Mouse (Mus musculus): Measurements from ENCODE around the gene Dcdc2a.

Dcdc2a gene

DNA sequence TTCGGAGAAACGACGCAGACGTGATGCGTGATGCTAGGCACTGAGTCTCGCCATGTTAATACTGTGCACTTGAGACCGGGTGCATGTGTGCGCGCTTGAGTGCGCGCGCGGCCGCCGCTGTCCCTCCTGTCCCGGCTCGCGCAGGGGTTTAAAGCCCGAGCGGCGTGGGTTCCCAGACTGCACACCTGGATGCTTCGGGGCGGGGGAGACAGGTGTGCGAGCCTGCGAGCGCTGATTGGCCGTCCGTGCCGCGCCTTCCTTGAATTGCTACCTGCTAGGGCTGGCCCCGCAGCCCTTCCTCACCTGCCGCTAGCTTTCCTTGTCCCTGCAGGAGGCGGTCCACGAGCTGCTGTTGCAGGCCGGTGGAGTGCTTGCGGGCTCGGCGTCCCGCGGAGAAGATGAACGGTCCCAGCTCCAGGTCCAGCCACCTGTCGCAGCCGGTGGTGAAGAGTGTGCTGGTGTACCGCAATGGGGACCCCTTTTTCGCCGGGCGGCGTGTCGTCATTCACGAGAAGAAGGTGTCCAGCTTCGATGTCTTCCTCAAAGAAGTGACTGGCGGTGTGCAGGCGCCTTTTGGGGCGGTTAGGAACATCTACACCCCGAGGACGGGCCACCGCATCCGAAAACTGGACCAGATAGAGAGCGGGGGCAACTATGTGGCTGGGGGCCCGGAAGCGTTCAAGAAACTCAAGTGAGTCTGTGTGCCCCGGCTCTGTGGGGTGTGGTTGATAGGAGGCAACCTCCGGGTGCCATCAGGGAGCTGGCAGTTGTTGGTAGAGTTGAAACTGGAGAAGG lies at the start of gene Dcdc2a:
Gene Dcdc2a (plus strand): TSS at position 132 of the 795 bp plus-strand sequence.
- no peak for DNase-seq (ENCODE audit: low spot score in 2 of 2)

DNA sequence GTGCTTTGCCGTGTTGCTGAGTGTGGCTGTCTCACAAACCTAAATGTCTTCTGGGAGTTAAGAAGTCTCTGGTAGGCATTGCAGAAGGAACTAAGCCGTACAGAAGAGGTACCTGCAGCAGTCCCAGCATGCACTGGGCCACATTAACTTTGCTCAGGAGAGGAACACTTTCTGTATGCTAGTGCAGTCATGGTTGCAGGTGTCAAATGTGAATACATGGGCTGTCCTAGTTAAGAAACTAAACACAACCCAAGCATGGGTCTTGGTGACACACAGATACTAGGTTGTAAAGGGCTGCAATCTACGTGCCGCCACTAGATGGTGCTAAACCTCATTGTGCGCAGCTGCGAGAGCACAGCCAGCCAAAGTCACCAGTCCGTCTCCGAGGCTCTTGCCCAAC lies 48.7 kb upstream of the Dcdc2a start:
- DNase-seq (ENCODE audit: low spot score in 2 of 2) = peak; percentile 21 to 45

GRCm38 (mm10) chr13:25018316-25018715 lies 37.5 kb upstream of the Dcdc2a start:
- no peak for DNase-seq (ENCODE audit: low spot score in 2 of 2)

GRCm38 (mm10) chr13:25019793-25020539 lies 35.8 kb upstream of the Dcdc2a start, which contains the start of gene Mrs2:
Gene Mrs2, minus strand, starts transcription at chr13:25020379.
- DNase-seq (ENCODE audit: low spot score in 2 of 2) = peak; percentile 77 to 80

- DNase-seq (ENCODE audit: low spot score in 2 of 2) = no peak
These were observed 35.3 kb upstream of the Dcdc2a start for GRCm38 (mm10) chr13:25020540-25020892.

GRCm38 (mm10) chr13:25022386-25022785 lies 33.4 kb upstream of the Dcdc2a start:
- no peak for DNase-seq (ENCODE audit: low spot score in 2 of 2)

DNA sequence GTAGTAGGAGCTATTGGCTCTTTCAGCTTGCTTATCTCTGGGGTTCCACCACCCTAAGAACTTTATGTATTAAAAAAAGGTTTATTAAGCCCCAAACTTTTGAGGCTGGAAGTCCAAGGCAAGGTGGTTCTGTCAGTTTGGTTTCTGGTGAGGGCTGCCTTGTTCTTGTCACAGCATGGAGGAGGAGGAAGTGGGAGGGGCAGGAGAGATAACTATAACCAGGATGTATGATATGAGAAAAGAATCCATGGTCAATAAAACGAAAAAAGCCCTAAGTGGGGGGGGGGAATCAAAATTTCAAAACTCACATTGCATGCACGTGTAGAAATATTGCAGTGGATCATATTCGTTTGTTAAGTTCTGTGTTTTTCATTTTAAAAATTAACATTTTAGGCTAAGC lies 32.7 kb upstream of the Dcdc2a start:
- no peak for DNase-seq (ENCODE audit: low spot score in 2 of 2)

GRCm38 (mm10) chr13:25024655-25025054 lies 31.1 kb upstream of the Dcdc2a start:
- DNase-seq (ENCODE audit: low spot score in 2 of 2) = peak in 1 of 2 experiments; percentile 15

DNA sequence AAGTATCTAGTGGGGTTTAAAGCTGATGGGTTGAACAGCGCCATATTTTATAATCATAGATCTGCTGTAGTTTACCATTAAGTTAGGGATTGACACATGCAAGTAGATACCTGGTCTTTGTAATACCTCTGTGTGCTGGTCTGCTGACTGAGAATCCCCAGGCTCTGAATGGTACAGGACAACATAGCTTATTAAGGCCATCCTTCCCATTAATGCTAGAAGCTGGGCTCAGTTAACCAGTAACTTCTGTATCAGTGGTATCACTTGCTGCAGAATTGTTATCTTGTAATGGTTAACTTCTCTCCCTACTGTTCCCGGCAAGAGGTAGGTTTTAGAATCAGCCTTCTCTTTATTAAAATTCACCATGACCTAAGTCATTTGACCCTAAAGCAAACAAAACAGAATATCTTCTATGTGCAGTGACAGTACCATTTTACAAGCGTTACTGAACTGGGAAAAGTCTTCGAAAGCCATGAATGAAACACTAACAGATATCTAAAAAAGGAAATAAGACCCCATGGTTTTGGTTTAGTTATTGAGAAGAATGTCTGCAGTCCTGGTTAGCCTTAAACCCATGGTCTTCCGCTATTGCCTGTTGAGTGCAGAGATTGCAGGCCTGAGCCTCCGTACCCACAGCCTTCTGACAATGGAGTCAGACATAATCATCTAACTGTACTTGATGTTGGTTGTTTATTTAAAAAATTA lies 29.2 kb upstream of the Dcdc2a start:
- no peak for DNase-seq (ENCODE audit: low spot score in 2 of 2)

DNA sequence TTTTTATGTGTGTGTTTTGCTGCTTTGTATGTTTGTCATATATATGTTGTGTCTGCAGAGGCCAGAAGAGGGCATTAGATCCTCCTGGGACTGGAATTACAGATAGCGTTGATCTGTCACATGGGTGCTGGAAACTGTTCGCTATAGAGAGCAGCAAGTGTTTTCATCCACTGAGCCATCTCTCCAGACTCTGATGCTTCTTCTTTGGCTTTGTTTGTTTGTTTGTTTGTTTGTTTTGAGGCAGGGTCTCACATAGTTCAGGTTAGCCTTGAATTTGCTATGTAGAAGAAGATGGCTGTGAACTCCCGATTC lies 28.7 kb upstream of the Dcdc2a start:
- DNase-seq (ENCODE audit: low spot score in 2 of 2) = no peak

DNA sequence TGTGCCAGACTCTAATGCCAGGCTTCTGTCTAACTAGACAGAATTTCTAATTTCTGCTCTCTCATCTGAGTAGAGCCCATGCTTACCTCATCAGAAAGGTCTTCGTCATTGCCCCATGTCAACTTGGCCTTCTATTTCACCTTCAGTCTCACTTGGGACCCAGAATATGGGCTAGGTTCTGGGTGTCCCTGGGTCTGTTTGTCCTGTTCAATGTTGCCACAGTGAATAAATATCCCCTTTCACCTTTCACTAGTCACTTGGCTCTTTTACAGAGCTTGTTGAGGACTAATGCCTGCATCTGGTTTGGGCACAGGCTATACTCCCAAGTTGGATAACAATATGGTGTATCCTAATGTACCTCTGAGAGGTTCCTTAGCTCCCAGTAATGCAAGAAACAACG lies 16.3 kb upstream of the Dcdc2a start:
- DNase-seq (ENCODE audit: low spot score in 2 of 2) = no peak

DNA sequence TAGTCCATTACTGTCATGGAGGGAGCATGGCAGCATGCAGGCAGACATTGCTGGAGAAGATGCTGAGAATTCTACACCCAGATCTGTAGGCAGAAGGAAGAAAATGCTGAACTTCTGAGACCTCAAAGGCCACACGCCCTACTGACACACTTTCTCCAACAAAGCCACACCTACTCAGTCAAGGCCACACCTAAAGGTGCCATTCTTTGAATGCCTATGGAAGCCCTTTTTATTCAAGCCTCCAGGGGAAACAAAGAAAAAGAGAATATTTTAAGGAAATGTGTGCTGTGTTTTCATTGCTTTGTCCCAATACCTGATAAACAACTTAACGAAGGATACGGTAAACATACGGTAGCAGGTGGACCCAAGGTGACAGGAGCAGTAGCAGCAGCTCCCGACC lies 3.1 kb upstream of the Dcdc2a start:
- DNase-seq (ENCODE audit: low spot score in 2 of 2) = no peak

DNA sequence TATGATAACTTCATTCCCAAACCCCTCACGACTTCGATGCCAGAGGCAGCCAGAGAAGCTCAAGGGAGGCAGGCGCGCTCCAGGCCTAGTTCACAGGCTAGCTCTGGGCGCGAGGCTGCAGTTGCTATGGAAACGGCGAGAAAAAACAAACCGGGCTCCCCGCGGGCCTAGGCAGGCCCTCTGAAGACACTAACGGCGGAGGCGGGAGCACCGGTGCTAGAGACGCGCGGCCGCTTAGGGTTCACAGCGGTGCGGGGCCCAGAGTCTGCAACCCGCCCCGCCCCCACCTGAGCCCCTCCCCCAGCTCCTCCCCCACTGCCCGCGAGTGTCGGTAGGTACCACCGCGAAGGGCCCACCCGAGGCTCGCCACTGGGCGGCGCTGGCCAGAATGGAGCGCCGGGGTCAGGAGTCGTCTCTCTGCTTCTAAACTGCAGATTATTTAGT lies 671 bp upstream of the Dcdc2a start:
- no peak for DNase-seq (ENCODE audit: low spot score in 2 of 2)

DNA sequence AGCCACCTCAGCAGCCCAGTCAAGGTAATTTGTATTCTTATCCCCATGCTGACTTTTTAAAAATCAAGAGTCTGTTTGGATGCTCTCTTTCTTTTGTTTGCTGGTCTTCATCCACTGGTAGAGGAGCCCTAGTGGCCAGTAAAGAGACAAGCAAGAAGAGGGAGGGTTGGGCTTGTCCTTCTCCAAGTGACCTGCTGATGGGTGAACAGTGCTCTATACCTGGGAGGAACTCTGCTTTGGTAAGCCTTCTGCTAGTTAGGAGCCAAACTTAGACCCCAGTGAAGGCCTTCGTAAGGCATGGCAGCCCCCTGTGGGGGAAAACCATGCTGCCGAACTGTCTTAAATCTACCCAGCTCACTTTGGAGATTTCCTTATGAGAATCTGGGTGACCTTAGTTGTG lies 10.9 kb downstream of the Dcdc2a start:
- DNase-seq (ENCODE audit: low spot score in 2 of 2) = no peak

DNA sequence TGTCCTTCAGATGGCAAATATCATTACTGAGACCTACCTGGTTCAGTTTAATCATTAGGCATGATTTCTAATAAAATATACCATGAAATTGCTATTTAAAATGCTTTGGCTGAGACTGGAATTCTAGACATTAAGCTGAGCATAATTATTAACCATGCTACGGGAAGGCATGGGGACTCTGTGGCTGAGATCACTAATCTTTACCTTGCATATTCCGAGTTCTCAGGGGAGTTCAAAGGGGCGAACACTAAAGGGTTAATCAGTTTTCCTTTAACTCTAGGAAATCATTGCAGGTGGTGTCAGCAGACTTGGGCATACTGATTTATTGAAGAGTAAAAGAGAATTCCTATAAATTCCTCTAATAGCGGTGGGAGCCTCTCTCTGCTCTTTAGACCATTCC lies 11.4 kb downstream of the Dcdc2a start:
- DNase-seq (ENCODE audit: low spot score in 2 of 2) = no peak

GRCm38 (mm10) chr13:25069765-25070164 lies 14.0 kb downstream of the Dcdc2a start:
- DNase-seq (ENCODE audit: low spot score in 2 of 2) = no peak

DNA sequence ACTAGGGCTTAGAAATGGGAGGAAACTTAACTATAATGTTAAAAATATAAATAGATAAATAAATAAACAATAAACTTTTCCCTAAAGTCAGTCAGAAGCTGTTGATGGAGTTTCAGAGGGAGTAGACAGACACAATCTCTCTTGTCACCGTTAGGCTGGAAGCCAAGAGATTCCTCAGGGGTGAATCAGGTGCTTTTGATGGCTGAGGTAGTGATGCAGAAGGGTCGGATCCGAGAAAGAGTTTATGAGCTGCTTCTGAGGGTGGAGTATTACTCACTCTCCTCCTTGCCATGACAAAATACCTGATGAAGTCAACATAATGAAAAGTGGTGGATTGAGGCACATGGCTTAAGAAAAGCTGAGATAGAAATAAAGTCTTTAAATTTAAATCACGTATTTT lies 15.0 kb downstream of the Dcdc2a start:
- DNase-seq (ENCODE audit: low spot score in 2 of 2) = no peak

- no peak for DNase-seq (ENCODE audit: low spot score in 2 of 2)
These were observed 21.5 kb downstream of the Dcdc2a start for GRCm38 (mm10) chr13:25077262-25077661.

- DNase-seq (ENCODE audit: low spot score in 2 of 2) = no peak
These were observed 27.4 kb downstream of the Dcdc2a start for GRCm38 (mm10) chr13:25083144-25083572.

- no peak for DNase-seq (ENCODE audit: low spot score in 2 of 2)
These were observed 29.3 kb downstream of the Dcdc2a start for GRCm38 (mm10) chr13:25085147-25085546.

GRCm38 (mm10) chr13:25091347-25091746 lies 35.5 kb downstream of the Dcdc2a start:
- DNase-seq (ENCODE audit: low spot score in 2 of 2) = no peak

GRCm38 (mm10) chr13:25093776-25094175 lies 38.0 kb downstream of the Dcdc2a start:
- DNase-seq (ENCODE audit: low spot score in 2 of 2) = no peak

- no peak for DNase-seq (ENCODE audit: low spot score in 2 of 2)
These were observed 38.6 kb downstream of the Dcdc2a start for GRCm38 (mm10) chr13:25094381-25094780.

Data from spleen, postnatal 14 days (tissue).